Mouse (Mus musculus) intestine, embryonic 16.5 days (tissue): ENCODE results near the gene Ctrc. TPM values are rescaled to one million over a fixed set of nuclear protein-coding genes. Genes with fewer than 3 reads are reported as not detected.

ENCODE experiments used
- ATAC-seq: fragments of 200-750 bp; cut with Nextera tagmentation; 2 replicates; pipeline ENCODE4 v1.8.0; 2017; ENCODE audit warnings: moderate TSS enrichment, moderate library complexity
- H3K27ac ChIP-seq: fragments of 300-500 bp; sonication (generic); 2 replicates; pipeline ENCODE4 v1.5.1; 2014; ENCODE audit warnings: mild to moderate bottlenecking, low read length
- H3K27me3 ChIP-seq: fragments of 300-500 bp; sonication (generic); replicated peaks from 2 replicates; pipeline ENCODE4 v1.6.1; 2014; ENCODE audit warnings: low read length, control low read depth, mixed read lengths; ENCODE audit not compliant: control insufficient read depth, insufficient read depth
- H3K36me3 ChIP-seq: fragments of 300-500 bp; sonication (generic); 2 replicates; pipeline ENCODE4 v1.6.1; 2014; ENCODE audit warnings: low read length, control low read depth; ENCODE audit not compliant: control insufficient read depth, insufficient read depth
- H3K4me1 ChIP-seq: fragments of 300-500 bp; sonication (generic); 2 replicates; pipeline ENCODE4 v1.6.1; 2014; ENCODE audit warnings: low read length, control low read depth, mixed read lengths; ENCODE audit not compliant: control insufficient read depth, insufficient read depth
- H3K4me2 ChIP-seq: fragments of 300-500 bp; sonication (generic); 2 replicates; pipeline ENCODE4 v1.6.1; 2014; ENCODE audit warnings: low read depth, low read length, control low read depth
- H3K4me3 ChIP-seq: fragments of 300-500 bp; sonication (generic); 2 replicates; pipeline ENCODE4 v1.5.1; 2014; ENCODE audit warnings: mild to moderate bottlenecking, low read length
- H3K9ac ChIP-seq: fragments of 300-500 bp; sonication (generic); 2 replicates; pipeline ENCODE4 v1.6.1; 2014; ENCODE audit warnings: low read depth, low read length
- H3K9me3 ChIP-seq: fragments of 300-500 bp; sonication (generic); 2 replicates; pipeline ENCODE4 v1.6.1; 2016; ENCODE audit warnings: low read length, control low read depth; ENCODE audit not compliant: control insufficient read depth
- WGBS: fragments of 180-500 bp; shearing (Covaris S2); extraction: QIAGEN DNeasy Blood & Tissue Kit; methylation state at CpG from one replicate; pipeline ENCODE4 v1.1.7; 2014; 5-methylcytosine and 5-hydroxymethylcytosine counted together
- polyA plus RNA-seq: library from polyadenylated mRNA; unstranded; fragments of >200 nt; fragmentation: Nextera tagmentation; extraction: Ambion mirVana; gene quantifications from 2 replicates; pipeline ENCODE4 v1.2.1, GENCODE M21; 2015

Ctrc gene
- polyA plus RNA-seq, 1 experiment from 2014 or later, result 0.29 TPM

- ATAC-seq, result no peak
- WGBS, result 86% methylated on average over 7 of the region's 7 CpGs
Observed at GRCm38 (mm10) chr4:141796356-141796755, 49.8 kb downstream of the Ctrc start.

GRCm38 (mm10) chr4:141794152-141794535 lies 52.0 kb downstream of the Ctrc start:
- H3K9me3 ChIP-seq, result no peaks in the 10 kb centered on the region
- H3K4me3 ChIP-seq, result peak overlapping the region; percentile 74
- no peak for ATAC-seq
- H3K36me3 ChIP-seq, result peaks cover 10% of the 10 kb centered on the region; the same call in 1 of the 2 replicates
- WGBS, result 7% methylated on average over 5 of the region's 5 CpGs
- H3K9ac ChIP-seq, result peak overlapping the region; percentile 80
- peak overlapping the region; percentile 67 for H3K4me2 ChIP-seq
- peak overlapping the region; percentile 97 for H3K27ac ChIP-seq
- H3K27me3 ChIP-seq, result no peaks in the 10 kb centered on the region
- peaks cover 32% of the 10 kb centered on the region for H3K4me1 ChIP-seq

More at GRCm38 (mm10) chr4:141796356-141796755, 49.8 kb downstream of the Ctrc start:
- Histone ChIP-seq H3K36me3 (peaks cover 10% of the 10 kb centered on the region; the same call in 1 of the 2 replicates), H3K27ac (no peak overlapping the region), H3K4me1 (peaks cover 23% of the 10 kb centered on the region), H3K4me2 (no peak overlapping the region), H3K4me3 (no peak overlapping the region), H3K9me3 (no peaks in the 10 kb centered on the region), H3K9ac (peak overlapping the region; percentile 24), H3K27me3 (no peaks in the 10 kb centered on the region)

GRCm38 (mm10) chr4:141793282-141794151 lies 52.6 kb downstream of the Ctrc start, which contains the start of gene Casp9:
Casp9 (plus strand) TSS chr4:141793612.
- H3K4me1 ChIP-seq, result peaks cover 32% of the 10 kb centered on the region
- H3K9ac ChIP-seq, result peak within 1 kb of the TSS; percentile 80
- peaks cover 10% of the 10 kb centered on the region; the same call in 1 of the 2 replicates for H3K36me3 ChIP-seq
- H3K27ac ChIP-seq, result peak within 1 kb of the TSS; percentile 97
- WGBS, result under 1% methylated on average over 68 of the region's 80 CpGs
- peak within 1 kb of the TSS; percentile 67 for H3K4me2 ChIP-seq
- H3K27me3 ChIP-seq, result no peaks in the 10 kb centered on the region
- ATAC-seq, result peak; percentile 82
- peak within 1 kb of the TSS; percentile 74 for H3K4me3 ChIP-seq
- no peaks in the 10 kb centered on the region for H3K9me3 ChIP-seq

DNA sequence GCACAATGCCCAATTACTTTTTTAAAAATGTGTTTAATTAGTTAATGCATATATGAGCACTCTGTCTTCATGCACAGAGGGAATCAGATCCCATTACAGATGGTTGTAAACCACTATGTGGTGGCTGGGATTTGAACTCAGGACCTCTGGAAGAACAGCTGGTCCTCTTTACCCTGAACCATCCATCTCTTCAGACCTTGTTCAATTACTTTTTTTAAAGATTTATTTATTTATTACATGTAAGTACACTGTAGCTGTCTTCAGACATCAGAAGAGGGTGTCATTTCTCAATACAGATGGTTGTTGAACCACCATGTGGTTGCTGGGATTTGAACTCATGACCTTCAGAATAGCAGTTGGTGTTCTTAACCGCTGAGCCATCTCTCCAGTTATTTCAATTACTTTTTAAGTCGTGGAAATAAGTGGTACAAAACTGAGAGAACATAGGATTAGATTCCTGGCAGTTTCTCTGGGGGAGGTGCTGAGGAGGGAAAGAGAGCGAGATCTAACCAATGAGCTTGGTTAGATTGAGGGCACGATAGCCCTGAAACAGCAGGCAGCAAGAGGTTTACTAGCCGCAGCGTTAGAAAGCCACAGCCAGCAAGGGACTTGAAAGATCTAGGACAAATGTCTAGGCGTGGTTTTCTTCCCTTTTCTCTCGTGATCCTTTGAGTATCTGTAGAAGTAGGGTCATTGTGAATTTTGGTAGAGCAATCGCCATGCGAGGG lies 53.4 kb downstream of the Ctrc start:
- Histone ChIP-seq H3K4me3 (peak overlapping the region; percentile 74), H3K9ac (peak overlapping the region; percentile 51; the same call in 1 of the 2 replicates), H3K4me1 (peaks cover 32% of the 10 kb centered on the region), H3K27ac (peak overlapping the region; percentile 91), H3K36me3 (peaks cover 11% of the 10 kb centered on the region; the same call in 1 of the 2 replicates), H3K9me3 (no peaks in the 10 kb centered on the region), H3K4me2 (peak overlapping the region; percentile 62), H3K27me3 (no peaks in the 10 kb centered on the region)
- ATAC-seq, result no peak
- 12% methylated on average over 10 of the region's 10 CpGs for WGBS

DNA sequence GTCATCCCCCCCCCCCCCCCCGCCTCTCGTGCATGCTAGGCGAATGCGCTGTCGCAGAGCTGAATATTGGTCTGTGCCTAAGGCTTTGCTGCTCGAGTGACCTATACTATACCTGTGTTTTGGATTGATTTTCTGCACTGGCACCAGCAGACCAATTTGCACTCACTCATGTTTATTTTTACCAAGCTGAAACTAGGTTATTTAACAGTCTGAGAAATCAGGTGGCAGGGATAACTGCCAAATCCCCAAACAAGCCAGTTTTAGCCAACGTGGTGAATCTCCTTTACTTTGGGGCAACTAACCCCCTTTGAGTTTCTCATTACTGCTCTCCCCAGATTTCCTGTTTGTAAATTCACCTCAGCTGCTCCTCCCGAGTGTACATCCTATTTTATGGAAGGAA lies 54.2 kb downstream of the Ctrc start:
- WGBS, result 84% methylated on average over 8 of the region's 8 CpGs

DNA sequence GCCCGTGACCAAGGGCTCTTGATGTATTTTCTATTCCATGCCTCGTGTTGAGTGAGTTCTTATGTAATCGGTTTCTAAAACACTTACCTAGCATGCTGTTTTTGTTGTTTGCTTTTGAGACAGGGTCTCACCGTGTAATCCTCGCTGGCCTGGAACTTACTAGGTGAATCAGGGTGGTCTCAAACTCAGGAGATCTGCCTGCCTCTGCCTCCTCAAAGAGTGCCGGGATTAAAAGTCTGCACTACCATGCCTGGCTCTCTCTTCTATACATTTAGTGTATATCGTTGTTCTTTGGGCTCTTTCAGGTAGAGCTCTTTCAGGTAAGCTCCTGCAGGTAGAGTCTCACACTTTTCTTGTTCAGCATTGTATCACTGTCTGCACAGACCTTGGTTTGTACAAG lies 54.7 kb downstream of the Ctrc start:
- ATAC-seq, result no peak
- Histone ChIP-seq H3K27ac (no peak overlapping the region), H3K27me3 (no peaks in the 10 kb centered on the region), H3K9ac (no peak overlapping the region), H3K4me2 (no peak overlapping the region), H3K4me1 (peaks cover 31% of the 10 kb centered on the region), H3K9me3 (no peaks in the 10 kb centered on the region), H3K36me3 (0 out of 2 replicates have a peak, but pooled peaks cover 3% of the 10 kb centered on the region), H3K4me3 (no peak overlapping the region)
- WGBS, result 90% methylated on average over 7 of the region's 7 CpGs

More for the DNA sequence above, 54.2 kb downstream of the Ctrc start:
- H3K27me3 ChIP-seq, result no peaks in the 10 kb centered on the region
- peaks cover 4% of the 10 kb centered on the region; the same call in 1 of the 2 replicates for H3K36me3 ChIP-seq
- no peak overlapping the region for H3K4me2 ChIP-seq
- no peak overlapping the region for H3K4me3 ChIP-seq
- ATAC-seq, result no peak
- H3K9ac ChIP-seq, result no peak overlapping the region
- no peak overlapping the region for H3K27ac ChIP-seq
- H3K4me1 ChIP-seq, result peaks cover 32% of the 10 kb centered on the region
- no peaks in the 10 kb centered on the region for H3K9me3 ChIP-seq

- ATAC-seq, result peak; percentile 87
- WGBS, result under 1% methylated on average over 42 of the region's 42 CpGs
Observed at GRCm38 (mm10) chr4:141790524-141790990, 55.6 kb downstream of the Ctrc start, which contains the start of gene Dnajc16. Dnajc16 (minus strand) TSS chr4:141790931.

DNA sequence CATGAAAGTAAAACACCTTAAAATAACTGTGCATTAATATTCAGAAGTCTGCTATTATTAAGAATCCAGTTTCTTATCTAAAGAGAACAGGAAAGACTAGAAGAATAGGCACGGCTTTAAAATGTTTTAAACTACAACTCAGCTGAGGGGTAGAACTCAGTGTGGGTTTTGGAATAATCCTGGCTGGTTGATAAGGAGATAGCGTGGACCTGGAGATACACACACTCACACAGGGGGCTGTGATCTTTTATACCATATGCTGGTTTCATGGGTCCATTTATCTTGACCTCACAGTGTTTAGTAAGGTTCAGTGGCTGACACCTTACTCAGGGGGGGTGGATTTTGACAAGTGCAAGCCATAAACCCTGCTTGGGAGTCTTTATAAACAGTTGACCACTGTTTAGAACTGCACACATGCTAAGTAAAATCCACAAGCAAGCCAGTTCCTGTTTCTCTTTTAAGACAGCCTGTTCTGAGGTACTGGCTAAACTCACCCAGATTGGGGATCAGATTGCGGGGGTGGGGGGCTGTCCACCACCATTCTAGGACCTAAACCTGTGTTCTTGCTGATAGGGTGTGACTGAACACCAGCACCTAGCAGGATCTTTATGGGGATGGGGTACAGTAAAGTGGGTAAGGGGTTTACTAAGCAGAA lies 56.5 kb downstream of the Ctrc start:
- Histone ChIP-seq H3K4me3 (peak overlapping the region; percentile 96), H3K27ac (peak overlapping the region; percentile 85), H3K4me2 (peak overlapping the region; percentile 95), H3K27me3 (no peaks in the 10 kb centered on the region), H3K4me1 (peaks cover 15% of the 10 kb centered on the region; the same call in 1 of the 2 replicates), H3K9ac (peak overlapping the region; percentile 94), H3K9me3 (no peaks in the 10 kb centered on the region), H3K36me3 (0 out of 2 replicates have a peak, but pooled peaks cover 3% of the 10 kb centered on the region)
- WGBS, result 30% methylated on average over 3 of the region's 3 CpGs
- ATAC-seq, result no peak

More at GRCm38 (mm10) chr4:141790524-141790990, 55.6 kb downstream of the Ctrc start, which contains the start of gene Dnajc16:
- Histone ChIP-seq H3K4me1 (peaks cover 24% of the 10 kb centered on the region; the same call in 1 of the 2 replicates), H3K4me2 (peak within 1 kb of the TSS; percentile 95), H3K36me3 (0 out of 2 replicates have a peak, but pooled peaks cover 3% of the 10 kb centered on the region), H3K27ac (peak within 1 kb of the TSS; percentile 85), H3K9me3 (no peaks in the 10 kb centered on the region), H3K4me3 (peak within 1 kb of the TSS; percentile 96), H3K27me3 (no peaks in the 10 kb centered on the region), H3K9ac (peak within 1 kb of the TSS; percentile 94)
